Mouse (Mus musculus): ENCODE results near the gene Ctu2.

- no peak for TF ChIP-seq CTCF (IDR thresholded peaks at IDR 0.05; ENCODE audit: low read depth, low read length)
- TF ChIP-seq TAL1 (conservative IDR thresholded peaks at IDR 0.05; ENCODE audit: low read depth, low read length), result no peak
- no peak for TF ChIP-seq POLR2AphosphoS5 (IDR thresholded peaks at IDR 0.05; ENCODE audit: insufficient replicate concordance, low read depth, low read length)
Observed at GRCm38 (mm10) chr8:122433269-122433905, 42.6 kb upstream of the Ctu2 start.

All from G1E (cell line).